Mouse (Mus musculus) limb, embryonic 12.5 days (tissue): ENCODE measurements around the gene Surf6. TPM values are rescaled to one million over a fixed set of nuclear protein-coding genes. Genes with fewer than 3 reads are reported as not detected.

Source experiments
- ATAC-seq: fragments of 200-750 bp; cut with Nextera tagmentation; 2 replicates; pipeline ENCODE4 v1.8.0; 2017; ENCODE audit warnings: low read depth, moderate TSS enrichment; ENCODE audit not compliant: insufficient number of reproducible peaks, insufficient read depth, low FRiP score, low TSS enrichment
- H3K27ac ChIP-seq: fragments of 300-500 bp; sonication (generic); 2 replicates; pipeline ENCODE4 v1.5.1; 2016; ENCODE audit warnings: mild to moderate bottlenecking, moderate library complexity
- H3K27me3 ChIP-seq: fragments of 300-500 bp; sonication (generic); 2 replicates; pipeline ENCODE4 v1.6.1; 2016; ENCODE audit warnings: mild to moderate bottlenecking, moderate library complexity
- H3K36me3 ChIP-seq: fragments of 300-500 bp; sonication (generic); 2 replicates; pipeline ENCODE4 v1.6.1; 2016; ENCODE audit warnings: mild to moderate bottlenecking, moderate library complexity
- H3K4me1 ChIP-seq: fragments of 300-500 bp; sonication (generic); replicated peaks from 2 replicates; pipeline ENCODE4 v1.6.1; 2016
- H3K4me2 ChIP-seq: fragments of 300-500 bp; sonication (generic); 2 replicates; pipeline ENCODE4 v1.6.1; 2016; ENCODE audit warnings: mild to moderate bottlenecking, moderate library complexity
- H3K4me3 ChIP-seq: fragments of 300-500 bp; sonication (generic); replicated peaks from 2 replicates; pipeline ENCODE4 v1.5.1; 2016; ENCODE audit warnings: mild to moderate bottlenecking
- H3K9ac ChIP-seq: fragments of 300-500 bp; sonication (generic); replicated peaks from 2 replicates; pipeline ENCODE4 v1.6.1; 2016; ENCODE audit warnings: mild to moderate bottlenecking, moderate library complexity
- H3K9me3 ChIP-seq: fragments of 300-500 bp; sonication (generic); 2 replicates; pipeline ENCODE4 v1.6.1; 2016; ENCODE audit warnings: mild to moderate bottlenecking, moderate library complexity
- WGBS: fragments of 180-500 bp; shearing (Covaris S2); methylation state at CpG from one replicate; pipeline ENCODE4 v1.1.7; 2016; 5-methylcytosine and 5-hydroxymethylcytosine counted together
- polyA plus RNA-seq: library from polyadenylated mRNA; unstranded; fragments of >200 nt; fragmentation: Nextera tagmentation; extraction: Ambion mirVana; gene quantifications from 2 replicates; pipeline ENCODE4 v1.2.1, GENCODE M21; 2016

Surf6 gene
- polyA plus RNA-seq, 1 experiment from 2014 or later, result 33.5 TPM

DNA sequence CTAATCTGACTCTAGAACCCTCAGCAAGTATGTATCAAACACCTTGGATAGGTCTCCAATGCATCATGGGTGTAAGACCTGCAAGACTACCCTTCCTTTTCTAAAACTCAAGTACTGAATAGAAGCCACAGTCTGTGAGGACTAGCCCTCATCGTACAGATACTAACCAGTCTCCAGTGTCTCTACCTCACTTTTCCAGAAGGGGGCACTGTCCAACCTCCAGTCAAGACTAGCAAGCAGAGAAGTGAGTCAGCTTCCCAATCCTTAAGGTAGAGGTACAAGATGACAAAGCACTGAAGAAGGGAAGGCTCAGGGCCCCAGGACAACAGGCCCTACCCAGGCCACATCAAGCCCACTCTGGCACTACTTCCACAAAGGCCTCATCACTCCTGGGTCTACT, 27.7 kb upstream of the Surf6 start:
- H3K9me3 ChIP-seq, result no peaks in the 10 kb centered on the region
- 62% methylated on average over 1 of the region's 1 CpGs for WGBS
- H3K27me3 ChIP-seq, result no peaks in the 10 kb centered on the region
- no peak overlapping the region for H3K4me3 ChIP-seq
- H3K27ac ChIP-seq, result no peak overlapping the region
- no peak overlapping the region for H3K4me2 ChIP-seq
- no peak overlapping the region for H3K9ac ChIP-seq
- ATAC-seq, result no peak
- H3K36me3 ChIP-seq, result peaks cover 65% of the 10 kb centered on the region
- peaks cover 21% of the 10 kb centered on the region for H3K4me1 ChIP-seq

DNA sequence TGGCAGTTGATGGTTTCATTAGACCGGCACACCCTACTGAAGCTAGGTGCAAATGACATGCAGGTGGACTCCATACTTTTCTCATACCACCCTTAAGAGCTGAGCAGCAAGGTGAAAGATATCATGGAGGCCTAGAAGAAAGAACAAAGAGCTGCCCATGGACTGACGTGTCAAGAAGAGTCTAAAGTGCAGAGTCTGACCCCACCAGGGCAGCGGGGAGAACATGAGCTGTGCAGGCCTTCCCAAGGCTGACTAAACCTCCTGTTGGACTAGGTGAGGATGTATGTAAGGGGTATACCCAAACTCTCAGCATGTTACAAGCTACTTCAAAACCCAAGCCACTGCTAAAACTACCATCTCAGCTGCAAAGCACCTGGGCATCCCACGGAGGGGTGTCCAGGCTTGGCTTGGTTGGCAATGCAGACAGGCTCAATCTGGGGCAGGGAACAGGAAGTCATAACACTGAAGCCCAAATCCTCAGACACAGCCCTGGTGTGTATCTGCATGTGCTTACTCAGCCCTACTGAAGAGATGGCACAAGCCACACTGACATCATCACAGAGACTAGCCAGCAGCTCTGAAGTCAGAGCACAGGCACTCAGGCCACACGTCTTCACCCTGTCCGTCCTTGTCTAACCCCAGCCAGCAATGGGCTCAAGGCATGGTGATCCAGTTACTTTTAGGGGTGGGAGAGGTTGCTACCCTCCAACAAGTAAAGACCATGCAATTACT, 25.2 kb upstream of the Surf6 start:
- H3K9ac ChIP-seq, result no peak overlapping the region
- H3K27me3 ChIP-seq, result no peaks in the 10 kb centered on the region
- peaks cover 90% of the 10 kb centered on the region for H3K36me3 ChIP-seq

DNA sequence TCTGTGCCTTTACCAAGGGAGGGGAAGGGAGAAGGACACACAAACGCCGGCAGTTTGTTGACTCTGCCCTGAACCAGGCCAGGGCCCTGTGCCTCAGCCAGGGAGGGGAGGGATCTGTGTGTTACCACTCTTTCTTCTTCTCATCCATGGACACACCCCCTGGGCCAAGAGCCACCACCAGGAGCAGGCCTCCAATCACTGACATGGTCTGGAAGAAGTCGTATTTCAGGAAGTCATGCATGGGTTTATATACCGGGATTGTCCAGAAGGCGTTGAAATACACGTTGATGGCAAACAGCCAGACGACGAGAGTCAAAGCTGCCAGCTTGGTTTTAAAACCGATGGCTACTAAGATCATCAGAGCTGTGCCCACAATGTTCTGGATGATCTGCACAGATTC, 19.1 kb upstream of the Surf6 start:
- H3K9ac ChIP-seq, result no peak overlapping the region
- H3K4me1 ChIP-seq, result peaks cover 15% of the 10 kb centered on the region
- H3K27ac ChIP-seq, result no peak overlapping the region
- no peaks in the 10 kb centered on the region for H3K9me3 ChIP-seq
- 80% methylated on average over 9 of the region's 9 CpGs for WGBS
- no peaks in the 10 kb centered on the region for H3K27me3 ChIP-seq
- H3K4me2 ChIP-seq, result no peak overlapping the region
- no peak for ATAC-seq
- peaks cover 91% of the 10 kb centered on the region for H3K36me3 ChIP-seq
- no peak overlapping the region for H3K4me3 ChIP-seq

More for the DNA sequence above, 25.2 kb upstream of the Surf6 start:
- Histone ChIP-seq H3K4me1 (peaks cover 21% of the 10 kb centered on the region), H3K9me3 (no peaks in the 10 kb centered on the region), H3K27ac (no peak overlapping the region), H3K4me3 (no peak overlapping the region), H3K4me2 (no peak overlapping the region)
- WGBS, result 87% methylated on average over 6 of the region's 6 CpGs
- ATAC-seq, result no peak

DNA sequence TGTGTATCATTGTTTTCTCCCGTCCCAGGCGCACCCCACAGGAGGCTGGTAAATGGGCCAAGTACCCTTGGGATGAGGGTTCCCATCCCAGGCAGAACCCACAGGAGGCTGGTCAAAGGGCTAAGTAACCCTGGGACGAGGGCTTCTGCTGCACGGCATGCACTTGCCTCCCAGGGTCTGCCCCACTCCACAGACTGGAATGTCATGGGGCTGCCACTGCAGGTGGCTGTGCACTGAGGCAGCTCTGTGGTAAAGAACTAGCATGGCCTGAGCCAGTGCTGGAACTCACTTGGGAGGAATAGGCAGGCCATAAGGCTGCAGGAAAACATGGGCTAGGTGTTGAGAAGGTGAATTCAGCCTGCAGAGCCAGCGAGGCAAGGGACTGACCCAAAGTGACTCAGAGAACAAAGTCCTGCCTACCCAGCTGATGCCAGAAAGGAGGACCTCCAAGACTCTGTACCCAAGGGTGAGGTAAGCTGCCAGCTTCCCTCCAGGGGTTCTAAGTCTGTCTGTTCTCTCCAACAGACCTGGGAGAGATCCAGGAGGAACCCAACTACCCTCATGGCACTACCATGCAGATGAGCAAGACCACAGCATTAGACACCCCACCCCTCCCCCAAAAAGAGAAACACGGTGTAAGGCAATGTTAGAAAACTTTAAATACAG, 17.6 kb upstream of the Surf6 start:
- no peak overlapping the region for H3K4me3 ChIP-seq
- peaks cover 23% of the 10 kb centered on the region for H3K4me1 ChIP-seq
- no peak overlapping the region for H3K4me2 ChIP-seq
- H3K36me3 ChIP-seq, result peaks cover 77% of the 10 kb centered on the region
- H3K27ac ChIP-seq, result no peak overlapping the region
- no peak for ATAC-seq
- H3K27me3 ChIP-seq, result no peaks in the 10 kb centered on the region
- H3K9me3 ChIP-seq, result no peaks in the 10 kb centered on the region
- no peak overlapping the region for H3K9ac ChIP-seq
- WGBS, result 90% methylated on average over 6 of the region's 6 CpGs

DNA sequence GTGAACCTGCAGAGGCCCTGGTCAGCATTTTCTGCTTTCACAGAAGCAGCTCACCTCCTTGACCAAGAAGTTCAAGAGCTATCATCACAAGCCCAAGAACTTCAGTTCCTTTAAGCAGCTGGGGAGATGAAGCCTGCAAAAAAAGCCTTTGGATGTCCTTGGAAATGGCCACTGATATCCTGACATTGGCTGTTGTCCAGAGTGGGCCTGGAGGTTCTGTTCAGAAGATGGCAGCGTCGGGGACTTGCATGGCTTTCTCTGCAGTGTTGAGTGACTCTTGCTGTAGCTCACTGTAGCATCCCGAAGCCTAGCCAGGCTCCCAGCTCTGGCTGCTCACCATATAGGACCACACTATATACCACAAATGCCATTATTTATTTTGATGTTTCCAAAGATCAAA, 17.0 kb upstream of the Surf6 start:
- Histone ChIP-seq H3K36me3 (peaks cover 71% of the 10 kb centered on the region), H3K4me1 (peaks cover 29% of the 10 kb centered on the region), H3K27ac (no peak overlapping the region), H3K9me3 (no peaks in the 10 kb centered on the region), H3K9ac (no peak overlapping the region), H3K4me2 (no peak overlapping the region), H3K27me3 (no peaks in the 10 kb centered on the region), H3K4me3 (no peak overlapping the region)
- WGBS, result 87% methylated on average over 3 of the region's 3 CpGs
- ATAC-seq, result no peak

DNA sequence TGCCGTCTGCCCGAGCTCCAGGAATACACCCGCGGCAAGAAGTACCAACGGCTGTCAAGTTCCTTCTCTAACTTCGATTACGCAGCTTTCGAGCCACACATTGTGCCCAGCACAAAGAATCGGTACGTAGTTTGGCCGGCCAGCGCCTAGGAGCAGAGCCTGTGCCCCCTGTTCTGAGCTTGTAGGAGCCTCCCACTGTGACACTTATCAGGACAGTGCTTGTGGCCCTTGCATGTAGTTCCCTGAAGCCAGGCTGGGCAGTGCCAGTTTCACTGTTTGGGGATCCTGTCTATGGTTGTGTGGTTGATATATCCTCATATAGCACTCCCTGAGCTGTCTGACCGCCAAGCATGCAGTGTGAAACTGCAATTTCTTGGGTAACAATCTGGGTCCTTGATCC, 14.1 kb upstream of the Surf6 start:
- H3K9me3 ChIP-seq, result no peaks in the 10 kb centered on the region
- peaks cover 71% of the 10 kb centered on the region for H3K36me3 ChIP-seq

DNA sequence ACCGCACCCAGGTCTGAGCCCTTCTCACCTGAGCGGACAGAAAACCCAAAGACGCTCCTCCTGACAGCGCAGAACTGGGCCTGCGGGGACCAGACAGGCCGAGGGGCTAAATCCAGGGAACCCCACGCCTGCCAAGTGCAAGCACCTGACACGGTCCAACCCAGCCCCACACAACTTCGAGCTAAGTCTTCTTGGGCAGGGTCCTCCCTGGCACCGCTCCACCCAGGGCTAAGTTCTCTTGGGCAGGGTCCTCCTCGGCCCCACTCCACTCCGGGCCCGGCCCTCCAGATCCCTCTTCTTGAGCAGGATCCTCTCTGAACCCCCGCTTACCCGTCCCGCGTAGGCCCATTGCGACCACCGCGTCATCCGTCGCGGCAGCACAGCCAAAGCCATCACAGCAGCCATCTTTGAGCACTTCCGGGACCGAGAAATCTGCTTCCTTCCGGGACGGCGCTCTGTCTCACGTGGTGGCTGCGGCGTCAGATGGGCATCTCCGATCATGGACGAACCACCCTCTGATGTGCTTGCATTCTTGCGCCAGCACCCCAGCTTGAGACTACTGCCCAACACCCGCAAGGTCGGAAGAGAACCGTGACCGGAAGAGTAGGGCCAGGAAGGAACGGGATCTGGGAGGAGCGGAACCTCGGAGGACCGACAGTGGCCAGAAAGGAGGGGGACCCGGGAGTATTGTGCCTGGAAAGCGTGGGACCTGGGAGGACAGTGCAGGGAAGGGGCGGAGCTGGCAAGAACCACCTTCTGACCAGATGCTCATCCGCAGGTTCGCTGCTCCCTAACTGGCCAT, 13.4 kb upstream of the Surf6 start, which contains the start of the genes Surf2 and Surf1:
TSS of gene Surf2 (plus strand) at position 441 of the 802 bp plus-strand sequence.
TSS of gene Surf1 (minus strand) at position 604 of the 802 bp plus-strand sequence.
- Histone ChIP-seq H3K9me3 (no peaks in the 10 kb centered on the region), H3K36me3 (peaks cover 70% of the 10 kb centered on the region), H3K4me2 (peak within 1 kb of the TSS; percentile 98), H3K4me1 (peaks cover 46% of the 10 kb centered on the region), H3K4me3 (peak within 1 kb of the TSS; percentile 76), H3K9ac (peak within 1 kb of the TSS; percentile 81), H3K27me3 (no peaks in the 10 kb centered on the region), H3K27ac (peak within 1 kb of the TSS; percentile 69; the same call in 1 of the 2 replicates)
- 2% methylated on average over 47 of the region's 47 CpGs for WGBS
- ATAC-seq, result peak; percentile 54

More for the DNA sequence above, 14.1 kb upstream of the Surf6 start:
- 2% methylated on average over 13 of the region's 13 CpGs for WGBS
- Histone ChIP-seq H3K4me3 (peak overlapping the region; percentile 76), H3K27ac (peak overlapping the region; percentile 69; the same call in 1 of the 2 replicates), H3K9ac (peak overlapping the region; percentile 81), H3K4me2 (peak overlapping the region; percentile 98), H3K4me1 (peaks cover 44% of the 10 kb centered on the region), H3K27me3 (no peaks in the 10 kb centered on the region)
- no peak for ATAC-seq

DNA sequence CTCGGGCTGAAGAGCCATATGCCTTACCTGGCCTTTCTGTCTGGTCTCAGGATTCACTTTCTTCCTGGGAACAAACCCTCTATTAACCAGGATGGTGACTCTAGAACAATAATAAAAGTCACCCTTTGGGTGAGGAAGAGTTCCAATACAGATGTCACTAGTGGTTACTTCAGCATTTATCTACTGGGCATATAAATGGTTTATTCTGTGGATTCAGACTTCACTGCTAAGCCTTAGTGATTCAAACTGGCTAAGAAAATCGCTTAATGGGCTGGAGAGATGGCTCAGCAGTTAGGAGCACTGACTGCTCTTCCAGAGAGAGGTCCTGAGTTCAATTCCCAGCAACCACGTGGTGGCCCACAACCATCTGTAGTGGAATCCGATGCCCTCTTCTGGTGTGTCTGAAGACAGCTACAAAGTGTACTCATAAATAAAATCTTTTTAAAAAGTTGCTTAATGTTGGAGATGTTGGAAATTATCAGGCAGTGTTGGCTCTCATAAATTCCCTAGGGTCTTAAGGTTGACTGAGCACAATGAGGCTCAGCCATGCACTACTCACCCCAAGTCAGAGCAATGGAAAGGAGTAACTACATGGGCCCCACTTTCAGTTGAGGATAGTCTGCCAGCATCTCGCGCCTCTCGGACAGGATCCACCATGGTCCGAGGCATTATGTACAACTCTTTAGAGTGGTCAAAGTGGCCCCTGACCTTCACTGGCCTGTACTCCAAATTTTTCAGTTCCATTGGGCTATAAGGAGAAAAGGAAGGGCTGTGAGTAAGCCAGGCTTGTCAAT, 11.7 kb upstream of the Surf6 start:
- WGBS, result 67% methylated on average over 8 of the region's 8 CpGs
- no peak for ATAC-seq
- Histone ChIP-seq H3K27ac (no peak overlapping the region), H3K27me3 (no peaks in the 10 kb centered on the region), H3K36me3 (peaks cover 52% of the 10 kb centered on the region), H3K4me2 (peak overlapping the region; percentile 98; the same call in 1 of the 2 replicates), H3K9me3 (no peaks in the 10 kb centered on the region), H3K4me1 (peaks cover 50% of the 10 kb centered on the region), H3K4me3 (no peak overlapping the region), H3K9ac (no peak overlapping the region)

DNA sequence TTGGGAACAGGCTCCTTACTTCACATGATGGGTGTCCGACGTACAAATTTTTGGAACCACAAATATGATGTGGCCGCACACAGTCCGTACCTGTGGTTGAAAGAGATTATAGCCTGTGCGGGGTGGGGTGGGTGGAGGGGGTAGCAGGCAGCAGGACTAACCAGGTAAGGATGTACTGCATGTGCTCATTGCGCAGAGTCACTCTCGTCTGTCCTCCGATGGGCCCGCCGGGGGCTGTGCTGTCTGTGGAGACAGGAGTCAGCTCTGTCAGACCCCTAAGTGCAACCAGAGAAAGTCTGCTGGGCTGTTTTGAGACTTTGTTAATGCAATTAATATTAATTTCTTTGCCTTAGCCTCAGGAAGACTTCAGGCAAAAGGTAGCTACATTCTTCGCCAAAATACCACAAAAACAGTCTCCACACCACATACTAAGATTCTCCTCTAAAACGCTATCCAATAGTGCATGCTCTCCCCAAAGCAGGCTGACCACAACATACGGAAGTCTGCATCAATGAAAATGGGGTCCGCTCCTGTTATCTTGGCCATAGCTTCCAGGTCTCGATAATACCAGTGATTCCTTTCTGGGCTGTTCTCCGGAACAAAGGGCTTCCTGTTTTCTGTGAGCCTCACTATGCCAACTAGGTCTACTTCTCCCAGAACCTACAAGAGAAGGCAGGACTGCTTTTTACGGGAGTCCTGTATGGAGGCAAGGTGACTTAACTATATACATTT, 10.9 kb upstream of the Surf6 start:
- Histone ChIP-seq H3K9ac (no peak overlapping the region), H3K27me3 (no peaks in the 10 kb centered on the region), H3K36me3 (peaks cover 47% of the 10 kb centered on the region), H3K27ac (no peak overlapping the region), H3K9me3 (no peaks in the 10 kb centered on the region), H3K4me3 (no peak overlapping the region), H3K4me1 (peaks cover 57% of the 10 kb centered on the region), H3K4me2 (no peak overlapping the region)
- WGBS, result 86% methylated on average over 17 of the region's 17 CpGs
- ATAC-seq, result no peak

DNA sequence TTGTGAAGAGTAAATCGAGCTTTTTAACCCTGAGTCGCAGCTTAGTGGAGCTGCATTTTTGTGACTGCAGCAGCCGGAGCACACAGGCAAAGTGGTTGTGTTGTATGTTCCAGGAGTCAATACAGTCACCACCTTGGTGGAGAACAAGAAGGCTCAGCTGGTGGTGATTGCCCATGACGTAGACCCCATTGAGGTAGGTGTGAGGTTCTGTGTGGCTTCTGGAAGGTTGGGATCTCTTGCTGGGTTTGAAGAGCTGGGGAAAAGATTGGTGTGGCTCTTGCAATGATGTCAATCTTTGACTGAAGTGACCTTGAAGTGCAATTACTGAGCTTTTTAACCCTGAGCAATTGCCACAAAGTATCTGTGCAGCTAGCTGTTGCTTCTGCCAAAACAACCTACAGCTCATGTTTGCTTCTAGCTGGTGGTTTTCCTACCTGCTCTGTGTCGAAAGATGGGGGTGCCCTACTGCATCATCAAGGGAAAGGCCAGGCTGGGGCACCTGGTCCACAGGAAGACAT, 9.6 kb upstream of the Surf6 start:
- H3K4me3 ChIP-seq, result peak overlapping the region; percentile 85
- no peaks in the 10 kb centered on the region for H3K9me3 ChIP-seq
- peak overlapping the region; percentile 95; the same call in 1 of the 2 replicates for H3K27ac ChIP-seq
- H3K27me3 ChIP-seq, result no peaks in the 10 kb centered on the region
- peaks cover 50% of the 10 kb centered on the region for H3K36me3 ChIP-seq
- 71% methylated on average over 5 of the region's 5 CpGs for WGBS
- ATAC-seq, result no peak
- peak overlapping the region; percentile 97 for H3K9ac ChIP-seq
- peaks cover 52% of the 10 kb centered on the region for H3K4me1 ChIP-seq
- H3K4me2 ChIP-seq, result peak overlapping the region; percentile 100
